Mouse (Mus musculus): ENCODE data around the gene Arhgap18. TPM values are rescaled to one million over a fixed set of nuclear protein-coding genes. Genes with fewer than 3 reads are reported as not detected.

Gene Arhgap18
- polyA plus RNA-seq (2016; fragmentation: Nextera tagmentation; extraction: Ambion mirVana): 33.4 and 39.6 TPM in 2 replicates

GRCm38 (mm10) chr10:26752929-26753567 lies at the start of gene Arhgap18:
Arhgap18 (plus strand) TSS chr10:26753421.
- Histone ChIP-seq H3K36me3 (no peaks in the 10 kb centered on the region), H3K27ac (ENCODE audit: poor library complexity, severe bottlenecking) (no peak within 1 kb of the TSS), H3K4me3 (no peak within 1 kb of the TSS), H3K4me1 (replicated peaks) (no peaks in the 10 kb centered on the region), H3K4me2 (no peak within 1 kb of the TSS), H3K27me3 (replicated peaks) (no peaks in the 10 kb centered on the region), H3K9me3 (replicated peaks) (no peaks in the 10 kb centered on the region), H3K9ac (no peak within 1 kb of the TSS)
- no peak for ATAC-seq (ENCODE audit: insufficient number of reproducible peaks, low FRiP score)
- WGBS: 73% methylated on average over 11 of the region's 11 CpGs

GRCm38 (mm10) chr10:26710458-26711011 lies 42.7 kb upstream of the Arhgap18 start:
- ATAC-seq (ENCODE audit: insufficient number of reproducible peaks, low FRiP score): no peak
- 82% methylated on average over 7 of the region's 7 CpGs for WGBS
- no peak overlapping the region for H3K27ac ChIP-seq (ENCODE audit: poor library complexity, severe bottlenecking)
- no peaks in the 10 kb centered on the region for H3K27me3 ChIP-seq (replicated peaks)
- H3K4me1 ChIP-seq (replicated peaks): no peaks in the 10 kb centered on the region
- no peak overlapping the region for H3K9ac ChIP-seq
- no peak overlapping the region for H3K4me3 ChIP-seq
- no peaks in the 10 kb centered on the region for H3K9me3 ChIP-seq (replicated peaks)
- no peak overlapping the region for H3K4me2 ChIP-seq
- no peaks in the 10 kb centered on the region for H3K36me3 ChIP-seq

- H3K27ac ChIP-seq (ENCODE audit: poor library complexity, severe bottlenecking): no peak overlapping the region
- H3K9me3 ChIP-seq (replicated peaks): no peaks in the 10 kb centered on the region
- no peak overlapping the region for H3K4me2 ChIP-seq
- 9% methylated on average over 3 of the region's 3 CpGs for WGBS
- H3K4me1 ChIP-seq (replicated peaks): no peaks in the 10 kb centered on the region
- H3K4me3 ChIP-seq: no peak overlapping the region
- H3K27me3 ChIP-seq (replicated peaks): no peaks in the 10 kb centered on the region
- no peaks in the 10 kb centered on the region for H3K36me3 ChIP-seq
- ATAC-seq (ENCODE audit: insufficient number of reproducible peaks, low FRiP score): no peak
- H3K9ac ChIP-seq: no peak overlapping the region
These were observed 42.2 kb upstream of the Arhgap18 start for GRCm38 (mm10) chr10:26711068-26711467.

GRCm38 (mm10) chr10:26713986-26714385 lies 39.2 kb upstream of the Arhgap18 start:
- WGBS: 59% methylated on average over 3 of the region's 3 CpGs
- H3K9me3 ChIP-seq (replicated peaks): no peaks in the 10 kb centered on the region
- H3K4me1 ChIP-seq (replicated peaks): no peaks in the 10 kb centered on the region
- H3K9ac ChIP-seq: no peak overlapping the region
- no peak overlapping the region for H3K4me2 ChIP-seq
- H3K4me3 ChIP-seq: no peak overlapping the region
- no peak for ATAC-seq (ENCODE audit: insufficient number of reproducible peaks, low FRiP score)
- H3K27me3 ChIP-seq (replicated peaks): no peaks in the 10 kb centered on the region
- no peak overlapping the region for H3K27ac ChIP-seq (ENCODE audit: poor library complexity, severe bottlenecking)
- H3K36me3 ChIP-seq: no peaks in the 10 kb centered on the region

GRCm38 (mm10) chr10:26724704-26725103 lies 28.5 kb upstream of the Arhgap18 start:
- Histone ChIP-seq H3K9ac (no peak overlapping the region), H3K27me3 (replicated peaks) (no peaks in the 10 kb centered on the region), H3K9me3 (replicated peaks) (peaks cover 10% of the 10 kb centered on the region; the same call in 1 of the 2 replicates), H3K4me3 (no peak overlapping the region), H3K4me1 (replicated peaks) (no peaks in the 10 kb centered on the region), H3K36me3 (no peaks in the 10 kb centered on the region), H3K4me2 (no peak overlapping the region), H3K27ac (ENCODE audit: poor library complexity, severe bottlenecking) (no peak overlapping the region)
- 81% methylated on average over 2 of the region's 2 CpGs for WGBS
- no peak for ATAC-seq (ENCODE audit: insufficient number of reproducible peaks, low FRiP score)

- 88% methylated on average over 3 of the region's 3 CpGs for WGBS
- no peak overlapping the region for H3K27ac ChIP-seq (ENCODE audit: poor library complexity, severe bottlenecking)
These were observed 28.0 kb upstream of the Arhgap18 start for GRCm38 (mm10) chr10:26725255-26725654.

GRCm38 (mm10) chr10:26750827-26751226 lies 2.4 kb upstream of the Arhgap18 start:
- Histone ChIP-seq H3K4me2 (no peak overlapping the region), H3K36me3 (no peaks in the 10 kb centered on the region), H3K4me1 (replicated peaks) (no peaks in the 10 kb centered on the region), H3K9ac (no peak overlapping the region), H3K27me3 (replicated peaks) (no peaks in the 10 kb centered on the region), H3K9me3 (replicated peaks) (no peaks in the 10 kb centered on the region), H3K27ac (ENCODE audit: poor library complexity, severe bottlenecking) (no peak overlapping the region), H3K4me3 (no peak overlapping the region)
- WGBS: 76% methylated on average over 3 of the region's 3 CpGs
- no peak for ATAC-seq (ENCODE audit: insufficient number of reproducible peaks, low FRiP score)

More at GRCm38 (mm10) chr10:26725255-26725654, 28.0 kb upstream of the Arhgap18 start:
- no peak overlapping the region for H3K4me3 ChIP-seq
- ATAC-seq (ENCODE audit: insufficient number of reproducible peaks, low FRiP score): no peak
- peaks cover 13% of the 10 kb centered on the region; the same call in 1 of the 2 replicates for H3K9me3 ChIP-seq (replicated peaks)
- H3K4me2 ChIP-seq: no peak overlapping the region
- H3K9ac ChIP-seq: no peak overlapping the region
- H3K27me3 ChIP-seq (replicated peaks): no peaks in the 10 kb centered on the region
- H3K36me3 ChIP-seq: no peaks in the 10 kb centered on the region
- no peaks in the 10 kb centered on the region for H3K4me1 ChIP-seq (replicated peaks)

GRCm38 (mm10) chr10:26752064-26752928 lies 925 bp upstream of the Arhgap18 start:
- ATAC-seq (ENCODE audit: insufficient number of reproducible peaks, low FRiP score): no peak
- 71% methylated on average over 16 of the region's 16 CpGs for WGBS
- no peak overlapping the region for H3K4me3 ChIP-seq

GRCm38 (mm10) chr10:26754006-26754405 lies 785 bp downstream of the Arhgap18 start:
- Histone ChIP-seq H3K9me3 (replicated peaks) (no peaks in the 10 kb centered on the region), H3K27me3 (replicated peaks) (no peaks in the 10 kb centered on the region), H3K4me1 (replicated peaks) (no peaks in the 10 kb centered on the region), H3K9ac (no peak overlapping the region), H3K36me3 (no peaks in the 10 kb centered on the region), H3K4me2 (no peak overlapping the region), H3K4me3 (no peak overlapping the region), H3K27ac (ENCODE audit: poor library complexity, severe bottlenecking) (no peak overlapping the region)
- no peak for ATAC-seq (ENCODE audit: insufficient number of reproducible peaks, low FRiP score)
- 75% methylated on average over 6 of the region's 6 CpGs for WGBS

More at GRCm38 (mm10) chr10:26752064-26752928, 925 bp upstream of the Arhgap18 start:
- H3K9me3 ChIP-seq (replicated peaks): no peaks in the 10 kb centered on the region
- no peak overlapping the region for H3K9ac ChIP-seq
- no peak overlapping the region for H3K4me2 ChIP-seq
- no peak overlapping the region for H3K27ac ChIP-seq (ENCODE audit: poor library complexity, severe bottlenecking)
- H3K27me3 ChIP-seq (replicated peaks): no peaks in the 10 kb centered on the region
- no peaks in the 10 kb centered on the region for H3K4me1 ChIP-seq (replicated peaks)
- H3K36me3 ChIP-seq: no peaks in the 10 kb centered on the region

- Histone ChIP-seq H3K4me1 (replicated peaks) (0 out of 2 replicates have a peak, but pooled peaks cover 2% of the 10 kb centered on the region), H3K9me3 (replicated peaks) (no peaks in the 10 kb centered on the region), H3K4me2 (no peak overlapping the region), H3K36me3 (no peaks in the 10 kb centered on the region), H3K27ac (ENCODE audit: poor library complexity, severe bottlenecking) (no peak overlapping the region), H3K27me3 (replicated peaks) (no peaks in the 10 kb centered on the region), H3K9ac (no peak overlapping the region), H3K4me3 (no peak overlapping the region)
- WGBS: 83% methylated on average over 2 of the region's 2 CpGs
- ATAC-seq (ENCODE audit: insufficient number of reproducible peaks, low FRiP score): no peak
These were observed 4.0 kb downstream of the Arhgap18 start for GRCm38 (mm10) chr10:26757231-26757630.

- H3K9me3 ChIP-seq (replicated peaks): no peaks in the 10 kb centered on the region
- 51% methylated on average over 6 of the region's 6 CpGs for WGBS
- no peak for ATAC-seq (ENCODE audit: insufficient number of reproducible peaks, low FRiP score)
- 0 out of 2 replicates have a peak, but pooled peaks cover 2% of the 10 kb centered on the region for H3K4me1 ChIP-seq (replicated peaks)
- H3K9ac ChIP-seq: no peak overlapping the region
- no peaks in the 10 kb centered on the region for H3K27me3 ChIP-seq (replicated peaks)
- no peaks in the 10 kb centered on the region for H3K36me3 ChIP-seq
- H3K4me2 ChIP-seq: no peak overlapping the region
- no peak overlapping the region for H3K27ac ChIP-seq (ENCODE audit: poor library complexity, severe bottlenecking)
- no peak overlapping the region for H3K4me3 ChIP-seq
These were observed 6.2 kb downstream of the Arhgap18 start for GRCm38 (mm10) chr10:26759469-26759868.

Measured in heart, embryonic 12.5 days (tissue).